Mouse (Mus musculus) CD4-positive helper T cell, adult 2 months (primary cell): ENCODE data around the gene Cdca7l.
A peak's percentile ranks its signal among the peaks of the same experiment; 100 is the strongest.

Experiments used
- DNase-seq: peaks from one replicate; pipeline ENCODE4 v3.0.0-alpha.2; 2012; ENCODE audit warnings: low read depth, missing footprints, low spot score

The Cdca7l gene

GRCm38 (mm10) chr12:117809327-117810017 lies 5.4 kb downstream of the Cdca7l start:
- DNase-seq: no peak

GRCm38 (mm10) chr12:117810074-117810473 lies 6.0 kb downstream of the Cdca7l start:
- DNase-seq: no peak

GRCm38 (mm10) chr12:117820138-117820858 lies 16.2 kb downstream of the Cdca7l start:
- DNase-seq: peak; percentile 48

GRCm38 (mm10) chr12:117820859-117821221 lies 16.8 kb downstream of the Cdca7l start:
- DNase-seq: peak; percentile 17

- no peak for DNase-seq
Observed at GRCm38 (mm10) chr12:117821394-117821793, 17.3 kb downstream of the Cdca7l start.

- DNase-seq: no peak
Observed at GRCm38 (mm10) chr12:117828350-117828749, 24.3 kb downstream of the Cdca7l start.

- DNase-seq: no peak
Observed at GRCm38 (mm10) chr12:117831351-117831961, 27.4 kb downstream of the Cdca7l start.

GRCm38 (mm10) chr12:117832190-117832589 lies 28.1 kb downstream of the Cdca7l start:
- no peak for DNase-seq

GRCm38 (mm10) chr12:117834652-117835051 lies 30.6 kb downstream of the Cdca7l start:
- no peak for DNase-seq

- DNase-seq: no peak
Observed at GRCm38 (mm10) chr12:117835371-117835770, 31.3 kb downstream of the Cdca7l start.

GRCm38 (mm10) chr12:117837376-117837775 lies 33.3 kb downstream of the Cdca7l start:
- no peak for DNase-seq

GRCm38 (mm10) chr12:117840705-117841104 lies 36.6 kb downstream of the Cdca7l start:
- no peak for DNase-seq

GRCm38 (mm10) chr12:117842676-117843075 lies 38.6 kb downstream of the Cdca7l start:
- DNase-seq: no peak

- peak; percentile 83 for DNase-seq
Observed at GRCm38 (mm10) chr12:117843302-117844074, 39.4 kb downstream of the Cdca7l start.

- DNase-seq: no peak
Observed at GRCm38 (mm10) chr12:117844075-117844408, 40.0 kb downstream of the Cdca7l start.

- peak; percentile 27 for DNase-seq
Observed at GRCm38 (mm10) chr12:117844917-117845316, 40.8 kb downstream of the Cdca7l start.

GRCm38 (mm10) chr12:117848621-117849020 lies 44.5 kb downstream of the Cdca7l start:
- DNase-seq: no peak

- DNase-seq: no peak
Observed at GRCm38 (mm10) chr12:117850472-117850871, 46.4 kb downstream of the Cdca7l start.

GRCm38 (mm10) chr12:117853316-117853715 lies 49.2 kb downstream of the Cdca7l start:
- peak; percentile 52 for DNase-seq

- no peak for DNase-seq
Observed at GRCm38 (mm10) chr12:117857023-117857422, 52.9 kb downstream of the Cdca7l start.

- DNase-seq: no peak
Observed at GRCm38 (mm10) chr12:117857884-117858283, 53.8 kb downstream of the Cdca7l start.

- DNase-seq: no peak
Observed at GRCm38 (mm10) chr12:117860840-117861239, 56.8 kb downstream of the Cdca7l start.
